Mouse (Mus musculus): Measurements from ENCODE around the gene Rxfp1. TPM values are rescaled to one million over a fixed set of nuclear protein-coding genes. Genes with fewer than 3 reads are reported as not detected.

Rxfp1 gene
- total RNA-seq (2023) = not detected

GRCm38 (mm10) chr3:79737780-79738179 lies at the start of gene Rxfp1:
Gene Rxfp1 (minus strand): TSS chr3:79737880.

GRCm38 (mm10) chr3:79629416-79629730 lies 108.3 kb downstream of the Rxfp1 start, which contains the start of gene Etfdh:
Gene Etfdh (minus strand): TSS chr3:79629500.

DNA sequence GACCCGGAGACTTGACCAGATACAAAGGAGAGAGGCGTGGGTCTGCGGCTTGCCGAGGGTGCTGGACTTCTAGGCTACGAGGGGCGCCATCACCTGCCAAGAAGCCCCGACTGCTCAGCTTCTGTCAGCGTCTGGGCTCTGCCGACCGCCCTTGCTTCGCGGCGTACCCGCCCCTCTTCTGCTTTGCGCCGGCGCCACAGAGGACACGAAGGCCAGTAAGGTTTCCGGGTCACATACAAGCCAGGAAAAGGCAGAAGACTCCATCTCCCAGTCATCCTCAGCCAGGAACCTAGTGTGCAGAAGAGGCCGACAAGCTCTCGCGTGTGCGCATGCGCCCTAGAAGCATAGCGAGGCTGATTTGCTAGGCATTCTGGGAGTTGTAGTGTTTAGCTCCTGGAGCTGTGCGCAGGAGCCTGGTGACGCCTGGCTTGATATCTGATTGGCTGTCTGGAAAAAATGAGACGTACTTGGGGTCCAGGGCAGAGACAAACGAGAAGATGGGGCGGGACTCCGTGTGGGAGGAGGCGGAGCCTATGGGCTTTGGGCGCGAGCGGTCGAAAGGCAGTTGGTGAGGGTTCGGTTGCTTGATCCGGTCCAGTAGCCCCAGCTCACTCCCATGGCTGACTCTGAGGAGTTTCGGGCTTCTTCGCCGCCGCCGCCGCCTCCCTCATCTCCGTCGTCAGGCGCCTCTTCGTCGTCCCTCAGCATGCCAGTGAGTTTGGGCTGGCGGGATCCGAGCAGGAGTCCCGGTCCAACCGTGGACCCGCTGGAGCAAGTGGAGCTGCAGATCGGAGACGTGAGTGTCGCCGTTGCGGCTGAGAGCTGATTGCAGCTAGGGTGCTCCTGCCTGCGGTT lies 108.9 kb downstream of the Rxfp1 start, which contains the start of gene 4930579G24Rik:
4930579G24Rik (plus strand) TSS at position 519 of the 855 bp plus-strand sequence.

Other genes starting within 250 kb of the Rxfp1 start
- gene Fnip2, start 170.1 kb downstream of the Rxfp1 start, total RNA-seq (2023) = 10 to 100 TPM; 34.0 to 34.1 TPM
- 10 to 100 TPM; 30.6 to 37.1 TPM for gene Ppid, start 146.5 kb downstream of the Rxfp1 start, total RNA-seq (2023)
- 1 to 10 TPM; 7.2 to 8.3 TPM for gene 4930579G24Rik, start 108.8 kb downstream of the Rxfp1 start, total RNA-seq (2023)
- gene Etfdh, start 108.4 kb downstream of the Rxfp1 start, total RNA-seq (2023) = 10 to 100 TPM; 19.1 to 21.4 TPM
- 1 to 10 TPM; 1.7 to 3.1 TPM for gene Tmem144, start 114.9 kb upstream of the Rxfp1 start, total RNA-seq (2023)
- under 1 TPM; 0.04 to 0.11 TPM for gene Fam198b, start 146.7 kb upstream of the Rxfp1 start, total RNA-seq (2023)

Measured in neutrophil, adult 59 days (primary cell).